Mouse (Mus musculus): Measurements from ENCODE around the gene Entpd2.
A peak's percentile ranks its signal among the peaks of the same experiment; 100 is the strongest.
"Not testable (repeated sequence)": the region's sequence is repeated elsewhere in the genome, so short reads cannot be mapped to it uniquely, and the experiment has no call there.

The Entpd2 gene

DNA sequence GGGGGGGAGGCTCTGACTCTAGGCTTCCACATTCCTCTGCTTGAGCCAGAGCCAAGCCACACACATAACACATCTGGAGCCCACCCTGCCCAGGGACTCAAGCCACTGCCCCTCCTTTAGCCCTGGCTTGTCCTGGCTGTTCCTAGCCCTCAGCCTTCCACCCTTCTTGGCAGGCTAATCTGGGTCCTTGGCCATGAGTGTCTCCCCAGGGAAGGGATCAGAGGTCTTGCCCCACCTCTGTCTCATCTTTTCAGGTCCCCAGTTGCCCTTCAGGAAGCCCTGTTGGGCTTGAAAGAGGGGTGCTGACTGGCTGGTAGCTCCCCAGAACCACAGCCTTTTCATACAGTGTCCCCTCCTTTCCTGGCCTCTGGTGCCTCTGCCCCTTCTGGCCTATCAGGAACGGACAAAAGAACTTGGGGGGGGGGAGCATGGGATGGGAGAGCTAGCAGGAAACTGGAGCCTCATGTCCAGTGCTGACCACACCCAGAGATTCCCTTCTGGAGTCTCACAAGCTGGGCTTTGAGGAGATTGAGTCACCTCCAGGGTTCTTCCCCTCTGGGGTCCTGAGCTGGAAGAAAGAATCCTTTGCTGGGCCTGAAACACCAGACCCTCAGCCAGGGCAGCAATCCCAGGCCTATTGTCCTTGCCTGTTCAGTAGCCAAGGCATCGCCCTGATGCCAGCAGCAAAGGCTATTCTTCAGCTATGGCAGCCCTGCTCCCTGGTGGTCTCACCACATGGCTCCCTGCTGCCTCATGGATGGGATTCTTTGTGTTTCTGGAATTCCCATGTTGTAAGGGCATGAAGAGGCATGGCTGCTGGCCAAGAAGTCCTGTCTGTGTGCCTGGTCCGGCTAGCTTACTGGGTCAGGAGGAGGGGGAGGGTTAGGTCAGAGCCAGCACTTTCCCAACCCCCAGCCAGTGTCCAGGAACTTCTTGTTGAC is 1.1 kb upstream of the Entpd2 start:
- no peak for DNase-seq (ENCODE audit: low read depth, low spot score)

- DNase-seq (ENCODE audit: low read depth, low spot score), result no peak
Measured at GRCm38 (mm10) chr2:25396597-25396983, 916 bp downstream of the Entpd2 start.

GRCm38 (mm10) chr2:25397010-25397409 is 1.3 kb downstream of the Entpd2 start:
- DNase-seq (ENCODE audit: low read depth, low spot score), result no peak

GRCm38 (mm10) chr2:25398065-25398464 is 2.4 kb downstream of the Entpd2 start:
- no peak for DNase-seq (ENCODE audit: low read depth, low spot score)

GRCm38 (mm10) chr2:25399051-25399450 is 3.4 kb downstream of the Entpd2 start, which contains the start of gene Npdc1:
TSS of gene Npdc1 (plus strand) at chr2:25399351.
- DNase-seq (ENCODE audit: low read depth, low spot score), result no peak

DNA sequence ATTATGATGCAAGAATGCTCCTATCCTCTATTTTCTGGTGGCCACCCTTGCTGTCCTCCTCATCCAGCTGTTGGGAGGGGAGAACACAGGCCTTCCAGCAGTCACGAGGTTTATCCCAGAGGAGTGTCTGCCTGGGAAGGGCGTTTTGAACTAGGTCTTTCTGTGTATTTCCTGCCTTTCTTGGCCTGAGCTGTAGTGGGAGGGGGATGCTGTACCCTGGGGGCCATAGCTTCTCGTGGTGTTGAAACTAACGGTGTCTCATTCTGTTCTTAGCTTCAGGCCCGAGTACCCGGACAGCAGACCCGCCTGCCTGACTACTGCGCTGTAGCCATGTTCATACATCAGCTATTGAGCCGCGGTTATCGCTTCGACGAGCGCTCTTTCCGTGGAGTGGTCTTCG is 4.6 kb downstream of the Entpd2 start:
- no peak for DNase-seq (ENCODE audit: low read depth, low spot score)

DNA sequence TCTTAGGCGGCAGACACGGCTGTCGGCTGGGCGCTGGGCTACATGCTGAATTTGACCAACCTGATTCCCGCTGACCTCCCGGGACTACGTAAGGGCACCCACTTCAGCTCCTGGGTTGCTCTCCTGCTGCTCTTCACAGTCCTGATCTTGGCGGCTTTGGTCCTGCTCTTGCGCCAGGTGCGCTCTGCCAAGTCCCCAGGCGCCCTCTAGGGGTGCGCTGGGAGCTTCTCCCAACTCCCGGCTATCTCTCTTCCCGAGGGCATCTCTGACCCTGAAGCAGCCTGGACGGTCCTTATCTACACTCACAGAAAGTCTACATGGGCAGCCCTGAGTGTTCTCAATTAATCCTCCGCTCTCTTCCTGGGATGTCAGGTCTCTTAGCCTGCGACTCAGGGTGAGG is 5.1 kb downstream of the Entpd2 start:
- no peak for DNase-seq (ENCODE audit: low read depth, low spot score)

DNA sequence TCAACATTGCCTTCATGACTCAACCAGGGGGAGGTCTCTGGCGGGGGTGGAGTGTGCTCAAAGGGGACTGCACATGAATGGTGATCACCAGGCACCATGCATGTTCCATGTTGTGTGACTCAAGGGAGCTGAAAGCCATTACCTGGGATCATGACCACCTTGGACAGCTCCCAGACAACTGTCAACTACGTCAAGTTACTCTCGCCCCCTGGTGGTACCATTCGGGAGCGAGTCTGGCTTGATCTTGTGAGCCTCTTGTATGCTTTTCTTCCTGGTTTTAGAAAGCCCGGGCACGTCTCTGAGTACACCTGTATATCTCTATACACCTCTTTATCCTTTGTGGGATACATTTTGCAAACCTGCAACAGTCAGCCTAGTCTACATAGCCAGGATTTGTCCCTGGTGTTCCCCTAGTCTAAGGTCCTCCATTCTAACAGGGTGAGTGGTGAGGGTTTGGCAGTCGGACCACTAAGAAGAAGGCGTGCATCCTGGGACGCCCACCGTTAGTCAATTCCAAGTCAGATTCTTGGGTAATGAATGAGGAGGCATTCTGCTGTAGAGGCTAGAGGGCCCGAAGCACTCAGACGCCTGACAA is 6.8 kb downstream of the Entpd2 start:
- DNase-seq (ENCODE audit: low read depth, low spot score), result peak; percentile 90

- peak; percentile 48 for DNase-seq (ENCODE audit: low read depth, low spot score)
Measured at GRCm38 (mm10) chr2:25402972-25403601, 7.4 kb downstream of the Entpd2 start.

DNA sequence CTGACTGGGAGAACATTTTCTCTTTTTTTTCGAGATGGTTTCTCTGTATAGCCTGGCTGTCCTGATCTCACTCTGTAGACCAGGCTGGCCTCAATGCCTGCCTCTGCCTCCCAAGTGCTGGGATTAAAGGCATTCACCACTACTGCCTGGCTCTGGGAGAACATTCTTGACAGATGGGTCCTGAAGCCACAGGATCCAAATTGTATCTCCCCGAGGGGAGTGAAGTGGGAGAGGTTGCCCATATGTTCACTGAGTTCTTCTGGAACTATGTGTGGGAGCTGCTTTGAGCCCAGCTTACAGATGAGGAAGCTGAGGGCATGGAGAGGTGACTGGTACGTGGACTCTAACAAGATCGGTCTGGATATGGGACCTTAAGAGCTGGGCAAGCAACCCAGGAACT is 8.3 kb downstream of the Entpd2 start:
- DNase-seq (ENCODE audit: low read depth, low spot score), result no peak

GRCm38 (mm10) chr2:25408908-25409307 is 13.2 kb downstream of the Entpd2 start:
- no peak for DNase-seq (ENCODE audit: low read depth, low spot score)

- not testable (repeated sequence) for DNase-seq (ENCODE audit: low read depth, low spot score)
Measured at GRCm38 (mm10) chr2:25413436-25413835, 17.8 kb downstream of the Entpd2 start.

- no peak for DNase-seq (ENCODE audit: low read depth, low spot score)
Measured at GRCm38 (mm10) chr2:25417426-25417825, 21.8 kb downstream of the Entpd2 start.

DNA sequence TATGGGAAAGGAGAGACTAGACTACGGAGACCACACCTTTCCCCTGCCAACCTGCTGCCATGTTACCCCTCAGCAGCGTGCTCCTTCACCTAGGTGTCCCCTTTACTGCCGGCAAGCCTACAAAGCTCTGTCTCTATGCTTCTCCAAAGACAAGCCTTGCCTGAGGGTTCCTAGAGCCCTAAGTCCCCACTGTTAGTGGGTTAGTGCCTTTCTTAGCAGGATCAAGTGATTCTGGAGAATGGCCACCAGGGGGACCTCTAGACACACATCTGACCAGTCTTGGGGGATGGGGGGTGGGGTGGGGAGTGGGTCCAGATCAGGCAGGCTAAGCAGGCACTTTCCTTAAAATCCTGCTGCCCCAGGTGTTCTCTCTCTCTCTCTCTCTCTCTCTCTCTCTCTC is 26.2 kb downstream of the Entpd2 start:
- peak; percentile 81 for DNase-seq (ENCODE audit: low read depth, low spot score)

- DNase-seq (ENCODE audit: low read depth, low spot score), result no peak
Measured at GRCm38 (mm10) chr2:25422587-25423410, 27.1 kb downstream of the Entpd2 start, which contains the start of gene Fut7. TSS of gene Fut7 (plus strand) at chr2:25423267.

DNA sequence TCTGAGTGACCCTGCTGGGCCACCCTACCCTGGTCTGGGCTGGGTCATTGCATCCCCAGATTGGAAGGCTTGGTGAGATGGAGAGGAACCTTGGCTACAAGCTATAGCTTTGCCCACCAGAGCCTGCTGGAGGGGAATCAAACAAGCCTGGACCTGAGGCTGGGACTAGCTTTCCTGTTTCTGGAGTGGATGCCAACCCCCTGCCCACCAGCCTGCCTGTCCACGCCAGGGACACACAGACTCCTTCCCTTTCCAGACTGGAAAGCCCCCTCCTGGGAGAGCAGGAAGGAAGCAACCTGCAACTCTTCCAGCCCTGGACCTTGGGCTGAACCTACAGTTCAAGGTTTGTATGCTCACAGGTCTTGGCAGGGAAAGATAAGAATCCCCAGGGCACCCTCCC is 28.0 kb downstream of the Entpd2 start:
- DNase-seq (ENCODE audit: low read depth, low spot score), result no peak

DNA sequence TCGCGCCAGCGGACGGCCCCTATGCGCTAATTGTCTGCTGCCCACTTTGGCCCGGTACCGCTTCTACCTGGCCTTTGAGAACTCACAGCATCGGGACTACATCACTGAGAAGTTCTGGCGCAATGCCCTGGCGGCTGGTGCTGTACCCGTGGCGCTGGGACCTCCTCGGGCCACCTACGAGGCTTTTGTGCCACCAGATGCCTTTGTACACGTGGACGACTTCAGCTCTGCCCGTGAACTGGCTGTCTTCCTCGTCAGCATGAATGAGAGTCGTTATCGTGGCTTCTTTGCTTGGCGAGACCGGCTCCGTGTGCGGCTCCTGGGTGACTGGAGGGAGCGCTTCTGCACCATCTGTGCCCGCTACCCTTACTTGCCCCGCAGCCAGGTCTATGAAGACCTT is 29.8 kb downstream of the Entpd2 start:
- no peak for DNase-seq (ENCODE audit: low read depth, low spot score)

GRCm38 (mm10) chr2:25426721-25427191 is 31.1 kb downstream of the Entpd2 start:
- peak; percentile 74 for DNase-seq (ENCODE audit: low read depth, low spot score)

GRCm38 (mm10) chr2:25427256-25427655 is 31.6 kb downstream of the Entpd2 start:
- DNase-seq (ENCODE audit: low read depth, low spot score), result no peak

DNA sequence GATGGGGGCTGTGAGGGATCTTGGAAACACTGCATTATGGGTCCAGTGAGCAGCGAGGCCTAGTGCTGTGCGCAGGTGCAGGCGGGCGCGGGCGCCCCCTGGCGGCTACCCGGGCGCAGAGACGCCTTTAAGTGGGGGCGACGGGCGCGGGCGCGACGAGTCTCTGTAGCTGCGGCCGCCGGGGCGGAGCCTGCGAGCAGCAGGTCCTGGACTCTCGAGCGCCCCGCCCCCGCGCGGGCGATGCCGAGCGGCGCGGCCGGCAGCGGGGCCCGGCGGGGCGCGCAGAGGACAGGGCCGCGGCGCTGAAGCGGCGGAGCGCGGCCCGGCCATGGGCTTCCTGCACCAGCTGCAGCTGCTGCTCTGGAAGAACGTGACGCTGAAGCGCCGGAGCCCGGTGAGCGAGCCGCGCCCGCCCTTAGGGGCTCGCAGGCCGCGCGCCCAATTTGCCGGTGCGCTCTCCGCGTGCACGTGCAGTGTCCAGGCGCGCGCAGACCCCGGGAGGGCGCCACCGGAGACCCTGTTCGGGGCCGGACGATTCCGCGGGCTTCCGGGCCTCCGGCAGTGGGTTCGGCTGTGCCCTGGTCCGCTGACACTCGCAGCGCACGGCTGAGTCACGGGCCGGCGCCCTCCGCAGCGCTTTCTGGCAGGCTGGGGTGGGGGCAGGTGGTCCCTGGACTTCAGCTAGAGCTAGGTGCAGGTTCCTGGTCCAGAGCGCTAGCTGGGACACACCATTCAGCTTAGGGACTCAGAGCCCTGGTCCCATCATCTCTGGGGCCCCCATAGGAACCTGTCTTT is 33.0 kb downstream of the Entpd2 start, which contains the start of gene Abca2:
Abca2 (plus strand) TSS at position 262 of the 795 bp plus-strand sequence.
- peak; percentile 94 for DNase-seq (ENCODE audit: low read depth, low spot score)
